Mouse (Mus musculus): ENCODE measurements around the gene Usp32.

- TF ChIP-seq CTCF (IDR thresholded peaks at IDR 0.05; ENCODE audit: low read depth) (no peak), EP300 (IDR thresholded peaks at IDR 0.05; ENCODE audit: low read depth) (no peak)
Measured at GRCm38 (mm10) chr11:85056901-85057300, 83.1 kb downstream of the Usp32 start.

Measured in heart, postnatal 0 days (tissue).